Mouse (Mus musculus): ENCODE measurements at regions not wholly inside any gene's neighbourhood (a gene's known extent, or its start where the extent isn't known, plus 50 kb on each side); places are given as distances from the start of the nearest gene placed in this dataset.

- no peak for DNase-seq
- intact Hi-C loops (cut with DNase I): no loop called here
Measured at GRCm38 (mm10) chr3:104295856-104296255, 75.7 kb upstream of the Magi3 start.

DNA sequence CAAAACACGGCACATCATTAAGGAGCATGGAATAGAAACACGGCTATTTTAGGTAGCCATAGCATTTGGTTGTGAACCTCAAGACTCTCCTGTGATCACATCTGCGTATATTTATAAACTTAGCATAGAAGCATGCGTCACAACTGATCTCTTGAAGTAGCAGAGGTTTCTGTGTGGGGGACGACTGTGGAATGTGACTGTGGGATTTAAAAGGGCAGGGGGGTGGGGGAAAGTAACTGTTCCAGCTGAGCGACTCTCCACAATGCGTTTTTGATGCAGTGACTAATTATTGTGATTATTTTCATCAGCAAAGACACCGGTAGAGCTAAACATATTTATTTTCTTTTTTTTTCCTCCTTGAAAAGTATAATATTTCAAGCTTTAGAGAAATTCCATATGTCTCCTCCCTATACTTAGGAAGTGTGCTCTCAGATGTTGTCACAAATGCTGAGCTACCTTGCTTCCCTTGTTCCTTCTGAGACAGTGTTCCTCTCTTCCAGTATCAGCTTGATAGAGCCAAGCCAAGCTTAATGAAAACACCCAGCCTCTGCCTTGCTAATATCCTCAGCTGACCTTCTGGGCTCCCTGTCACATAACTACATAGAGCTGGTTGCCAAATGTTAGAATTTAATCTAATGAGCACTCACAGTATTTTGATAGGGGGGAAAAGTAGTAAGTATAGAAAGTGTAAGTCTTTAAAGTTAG, 75.0 kb upstream of the Magi3 start:
- no peak for DNase-seq
- intact Hi-C loops (cut with DNase I): no loop called here

GRCm38 (mm10) chr3:104293869-104294268, 73.7 kb upstream of the Magi3 start:
- intact Hi-C loops (cut with DNase I): no loop called here
- no peak for DNase-seq

DNA sequence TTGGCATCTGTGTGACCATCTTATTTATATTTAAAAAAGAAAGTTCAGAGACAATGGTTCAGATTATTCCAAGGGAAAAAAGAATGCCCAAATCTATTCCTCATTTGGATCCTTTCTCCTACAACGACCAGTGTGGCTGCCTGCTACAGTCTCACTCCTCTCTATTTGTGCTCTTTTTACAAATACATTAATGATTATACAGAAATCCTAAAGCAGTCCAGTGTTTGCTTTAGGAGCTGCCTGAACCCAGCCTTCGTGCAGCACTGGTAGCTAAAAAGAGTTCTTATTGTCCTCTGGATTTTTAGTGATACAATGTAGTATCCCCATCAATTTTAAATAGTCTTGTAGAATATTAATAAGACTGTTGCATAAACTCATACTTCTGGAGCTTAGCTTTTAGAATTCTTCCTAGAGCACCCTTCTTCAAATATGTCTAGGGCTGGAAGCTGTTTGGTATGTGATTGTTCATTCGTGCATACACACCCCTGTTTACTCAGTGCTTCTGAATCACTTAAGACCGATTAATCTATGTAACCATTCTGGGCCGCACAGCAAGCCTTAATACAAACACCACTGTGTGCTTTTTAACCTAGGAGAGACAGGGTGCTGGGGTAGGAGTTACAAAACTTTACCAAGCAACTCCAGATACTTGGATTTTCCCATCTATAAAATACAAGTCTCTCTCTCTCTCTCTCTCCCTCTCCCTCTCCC, 69.0 kb upstream of the Magi3 start:
- intact Hi-C loops (cut with DNase I): no loop called here
- DNase-seq: no peak

- intact Hi-C loops (cut with DNase I): no loop called here
Measured at GRCm38 (mm10) chr3:104287900-104288299, 67.7 kb upstream of the Magi3 start.

GRCm38 (mm10) chr3:104284961-104285360, 64.8 kb upstream of the Magi3 start:
- intact Hi-C loops (cut with DNase I): no loop called here
- DNase-seq: no peak

More at GRCm38 (mm10) chr3:104287900-104288299, 67.7 kb upstream of the Magi3 start:
- no peak for DNase-seq

DNA sequence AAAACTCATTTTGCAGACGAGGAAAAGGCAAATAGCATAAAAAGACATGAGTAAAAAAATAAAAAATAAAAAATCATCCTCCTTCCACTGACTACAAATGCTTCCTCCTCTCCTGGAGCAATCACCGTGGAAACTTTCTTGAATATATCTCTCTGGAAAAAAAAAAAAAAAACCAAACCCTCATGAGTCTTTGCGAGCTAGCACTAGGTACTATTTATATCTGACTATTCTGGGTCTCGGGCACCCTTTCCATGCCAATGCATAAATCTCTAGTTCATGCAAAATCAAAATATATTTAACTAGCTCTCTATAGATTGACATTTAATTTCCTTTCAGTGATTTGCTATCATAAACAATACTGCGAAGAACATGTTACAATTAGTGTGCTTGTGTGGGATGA, 63.7 kb upstream of the Magi3 start:
- no peak for DNase-seq
- intact Hi-C loops (cut with DNase I): no loop called here

DNA sequence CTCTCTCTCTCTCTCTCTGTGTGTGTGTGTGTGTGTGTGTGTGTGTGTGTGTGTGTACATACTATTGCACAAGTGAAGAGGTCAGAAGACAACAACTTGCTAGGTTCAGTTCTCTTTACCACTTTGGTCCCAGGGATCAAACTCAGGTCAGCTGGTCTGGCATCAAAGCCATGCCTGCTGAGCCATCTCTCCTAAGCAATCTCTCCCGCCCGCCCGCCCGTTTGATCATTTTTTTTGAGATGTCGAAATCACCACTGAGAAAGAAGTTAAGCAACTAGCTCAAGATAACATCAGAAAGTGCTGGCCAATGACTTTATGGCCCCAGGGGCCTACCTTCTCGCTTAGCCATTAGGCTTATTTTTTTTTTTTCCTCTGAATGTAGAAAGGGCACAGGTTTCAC, 59.3 kb upstream of the Magi3 start:
- intact Hi-C loops (cut with DNase I): no loop called here
- DNase-seq: no peak

GRCm38 (mm10) chr3:104274718-104275302, 54.6 kb upstream of the Magi3 start:
- no peak for DNase-seq
- intact Hi-C loops (cut with DNase I): no loop called here

- no peak for DNase-seq
- intact Hi-C loops (cut with DNase I): no loop called here
Measured at GRCm38 (mm10) chr3:104274084-104274483, 53.9 kb upstream of the Magi3 start.

All from left cerebral cortex, postnatal 4 days (tissue).